In the genomic region with DNA sequence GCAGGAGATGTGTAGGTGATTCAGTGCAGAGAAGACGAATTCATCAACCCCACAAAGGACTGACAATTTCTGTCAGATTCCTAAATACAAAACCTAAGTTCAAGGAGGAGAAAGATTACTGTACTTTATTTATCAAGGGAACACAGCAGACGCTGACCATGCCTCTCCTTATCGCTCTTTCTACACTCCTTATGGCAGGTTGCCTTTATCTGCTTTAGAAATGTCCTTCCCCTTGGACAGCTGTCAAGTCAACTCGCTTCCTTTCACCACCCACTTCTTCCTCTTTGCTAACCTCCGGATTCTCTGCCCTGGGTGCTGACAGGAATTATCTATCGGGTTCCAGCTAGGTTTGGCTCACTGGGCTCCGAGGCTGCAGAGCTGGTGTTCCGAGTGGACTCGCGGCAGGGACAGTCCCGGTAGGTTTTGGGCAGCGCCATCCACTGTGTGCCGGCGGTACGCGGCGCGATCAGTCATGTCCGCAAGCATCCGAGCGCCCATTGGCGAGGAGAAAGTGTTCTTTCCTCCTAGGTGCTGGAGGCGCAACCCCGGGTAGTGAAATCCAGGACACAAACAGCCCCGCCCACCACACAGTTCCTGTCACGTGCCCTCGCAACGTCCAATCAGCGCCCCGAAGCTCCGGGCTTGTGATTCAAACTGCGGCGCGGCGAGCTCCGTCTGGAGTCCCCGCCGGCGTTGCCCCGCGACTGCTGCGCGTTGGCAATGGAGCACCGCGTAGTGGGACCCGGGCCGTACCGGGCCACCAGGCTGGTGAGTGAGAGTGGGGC, we compare ENCODE assay signal across 8 mouse cellular contexts. TPM values are rescaled to one million over a fixed set of nuclear protein-coding genes. Genes with fewer than 3 reads are reported as not detected.
A peak's percentile ranks its signal among the peaks of the same experiment; 100 is the strongest.
DNase-seq lines count a peak whose midpoint lies in the region; ATAC-seq and TF ChIP-seq lines count a peak whose summit lies in the region.

Gene Depdc1b (plus strand): TSS at position 631 of the 785 bp plus-strand sequence.

- H3K4me2 ChIP-seq in embryonic facial prominence, embryonic 13.5 days, result peak within 1 kb of the TSS; percentile 96
- H3K4me2 ChIP-seq in limb, embryonic 14.5 days (replicated peaks; ENCODE audit: low read depth, low read length, severe bottlenecking), result peak within 1 kb of the TSS; percentile 92
- peak within 1 kb of the TSS; percentile 99 for H3K4me2 ChIP-seq in midbrain, postnatal 0 days (ENCODE audit: low read depth, low read length, poor library complexity, severe bottlenecking)

- no peaks in the 10 kb centered on the region for H3K27me3 ChIP-seq in embryonic facial prominence, embryonic 13.5 days
- no peaks in the 10 kb centered on the region for H3K27me3 ChIP-seq in limb, embryonic 14.5 days (ENCODE audit: control insufficient read depth, insufficient read depth, low read length)
- no peaks in the 10 kb centered on the region for H3K27me3 ChIP-seq in midbrain, postnatal 0 days (ENCODE audit: insufficient read depth, low read length)

- peak; percentile 15; the same call in 1 of the 2 replicates for TF ChIP-seq CTCF in midbrain, postnatal 0 days (IDR thresholded peaks at IDR 0.05)

- H3K9ac ChIP-seq in embryonic facial prominence, embryonic 13.5 days, result peak within 1 kb of the TSS; percentile 81
- H3K9ac ChIP-seq in limb, embryonic 14.5 days (ENCODE audit: low read depth, low read length, severe bottlenecking), result peak within 1 kb of the TSS; percentile 67
- H3K9ac ChIP-seq in midbrain, postnatal 0 days (replicated peaks; ENCODE audit: low read length, poor library complexity, severe bottlenecking), result peak within 1 kb of the TSS; percentile 51; the same call in 1 of the 2 replicates

- peak within 1 kb of the TSS; percentile 74 for H3K4me3 ChIP-seq in embryonic facial prominence, embryonic 13.5 days
- peak within 1 kb of the TSS; percentile 68 for H3K4me3 ChIP-seq in limb, embryonic 14.5 days (replicated peaks; ENCODE audit: low read length)
- H3K4me3 ChIP-seq in midbrain, postnatal 0 days (ENCODE audit: low read depth, low read length), result peak within 1 kb of the TSS; percentile 53

- H3K27ac ChIP-seq in embryonic facial prominence, embryonic 13.5 days, result no peak within 1 kb of the TSS
- H3K27ac ChIP-seq in limb, embryonic 14.5 days (replicated peaks; ENCODE audit: low read depth, low read length), result no peak within 1 kb of the TSS
- no peak within 1 kb of the TSS for H3K27ac ChIP-seq in midbrain, postnatal 0 days (ENCODE audit: low read depth, low read length)

- no peaks in the 10 kb centered on the region for H3K9me3 ChIP-seq in embryonic facial prominence, embryonic 13.5 days
- H3K9me3 ChIP-seq in limb, embryonic 14.5 days (ENCODE audit: control insufficient read depth, low read length), result no peaks in the 10 kb centered on the region
- H3K9me3 ChIP-seq in midbrain, postnatal 0 days (ENCODE audit: low read length), result no peaks in the 10 kb centered on the region

- H3K4me1 ChIP-seq in embryonic facial prominence, embryonic 13.5 days, result peaks cover 19% of the 10 kb centered on the region
- peaks cover 10% of the 10 kb centered on the region; the same call in 1 of the 2 replicates for H3K4me1 ChIP-seq in limb, embryonic 14.5 days (ENCODE audit: control insufficient read depth, insufficient read depth, low read length)
- peaks cover 4% of the 10 kb centered on the region; the same call in 1 of the 2 replicates for H3K4me1 ChIP-seq in midbrain, postnatal 0 days (ENCODE audit: insufficient read depth, low read length)

- H3K36me3 ChIP-seq in embryonic facial prominence, embryonic 13.5 days, result 0 out of 2 replicates have a peak, but pooled peaks cover 3% of the 10 kb centered on the region
- no peaks in the 10 kb centered on the region for H3K36me3 ChIP-seq in limb, embryonic 14.5 days (ENCODE audit: control insufficient read depth, insufficient read depth, low read length)
- no peaks in the 10 kb centered on the region for H3K36me3 ChIP-seq in midbrain, postnatal 0 days (ENCODE audit: insufficient read depth, low read length)

- DNase-seq in 3134 (ENCODE audit: extremely low read depth, insufficient read length, low spot score), result peak; percentile 93
- peak; percentile 96 for DNase-seq in adrenal gland, postnatal 36 days
- peak; percentile 96 for DNase-seq in heart, adult 8-10 months (ENCODE audit: low spot score)
- peak; percentile 97 for DNase-seq in kidney, adult 9 months
- peak; percentile 92 for DNase-seq in limb, embryonic 14.5 days (ENCODE audit: low spot score)
- DNase-seq in midbrain, postnatal 0 days (ENCODE audit: low spot score), result peak; percentile 91
- peak; percentile 90 to 92 for DNase-seq in spleen, postnatal 14 days (ENCODE audit: low spot score in 2 of 2)

- no peak for TF ChIP-seq POLR2A in limb, embryonic 14.5 days (IDR thresholded peaks at IDR 0.05; ENCODE audit: borderline replicate concordance, extremely low read depth, insufficient read depth, insufficient read length)

- under 1% methylated on average over 48 of the region's 48 CpGs for WGBS in embryonic facial prominence, embryonic 13.5 days
- WGBS in limb, embryonic 14.5 days, result 2% methylated on average over 44 of the region's 48 CpGs
- WGBS in midbrain, postnatal 0 days, result 1% methylated on average over 46 of the region's 48 CpGs

- peak; percentile 91 for ATAC-seq in embryonic facial prominence, embryonic 13.5 days (ENCODE audit: insufficient number of reproducible peaks, insufficient read depth, low FRiP score, low TSS enrichment, low read depth)
- ATAC-seq in limb, embryonic 14.5 days (ENCODE audit: low FRiP score, low read depth), result peak; percentile 99
- peak; percentile 95 for ATAC-seq in midbrain, postnatal 0 days (ENCODE audit: low FRiP score)

RNA-seq across cellular contexts. Expression of gene Depdc1b, which starts in this region (rescaled TPM):
- total RNA-seq in adrenal gland, postnatal 36 days (2021), result 1 to 10 TPM in 1 of 2 experiments, under 1 TPM in 1; 0.89 to 1.4 TPM
- 9.7 and 11.6 TPM in 2 replicates for polyA plus RNA-seq in embryonic facial prominence, embryonic 13.5 days (2015; fragmentation: Nextera tagmentation; extraction: Ambion mirVana)
- under 1 TPM in 3 of 4 experiments, not detected in 1; 0.16 to 0.56 (median 0.43) TPM for total RNA-seq in heart, adult 8-10 months (2022)
- polyA plus RNA-seq in limb, embryonic 14.5 days (2012; rRNA removed), result 6.0 and 6.4 TPM in 2 replicates
- 6.1 and 7.1 TPM in 2 replicates for polyA plus RNA-seq in limb, embryonic 14.5 days (2014; fragmentation: Nextera tagmentation; extraction: Ambion mirVana)
- 1.0 and 3.9 TPM in 2 replicates for total RNA-seq in midbrain, postnatal 0 days (2014; rRNA removed)
- 0.44 and 0.64 TPM in 2 replicates for polyA plus RNA-seq in midbrain, postnatal 0 days (2015; fragmentation: Nextera tagmentation; extraction: Ambion mirVana)

Comparison
In these comparisons a context has a peak if more than half of its experiments do, and no peak if none do; other contexts are left out.
1. Peak in DNase-seq in heart, adult 8-10 months; RNA of the gene not detected or under 1 TPM.